Mouse (Mus musculus) 3134 (cell line): ENCODE results near the gene Olfr433.
"Not testable (repeated sequence)": the region's sequence is repeated elsewhere in the genome, so short reads cannot be mapped to it uniquely, and the experiment has no call there.

Source experiments
- DNase-seq: peaks from one replicate; pipeline ENCODE4 v3.0.0-alpha.2; 2011; ENCODE audit warnings: low spot score; ENCODE audit not compliant: insufficient read length; ENCODE audit errors: extremely low read depth

The Olfr433 gene

DNA sequence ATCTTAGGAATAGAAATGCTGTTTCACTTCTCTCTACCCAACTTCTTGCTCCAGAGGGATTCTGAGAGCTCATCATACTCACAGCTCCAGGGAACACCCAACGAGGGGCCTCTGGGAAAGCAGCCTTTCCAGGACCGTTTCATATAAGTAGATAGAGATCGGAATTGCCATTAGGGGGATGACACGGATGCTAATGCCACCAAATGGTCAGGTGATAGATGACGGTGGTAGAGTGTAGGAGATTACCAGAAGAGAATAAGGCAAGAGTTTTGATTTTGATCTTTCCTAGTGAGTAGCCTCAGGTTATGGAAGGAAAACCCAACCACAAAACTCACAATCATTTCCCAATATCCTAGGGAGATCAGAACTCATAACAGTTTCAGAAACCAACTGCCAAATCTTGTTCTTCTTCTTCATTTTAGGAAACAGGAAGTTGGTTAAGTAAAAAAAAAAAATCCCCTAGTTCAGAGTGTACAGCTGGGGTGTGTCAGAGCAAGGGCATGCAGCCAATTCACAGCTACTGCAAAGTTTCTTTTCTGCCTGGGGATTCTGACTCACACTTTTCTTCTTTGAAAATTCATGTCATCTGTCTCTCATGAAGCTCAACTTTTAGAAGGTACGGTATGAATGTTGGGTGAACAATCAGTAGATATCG is at the start of gene Olfr433:
TSS of gene Olfr433 (plus strand) at position 183 of the 655 bp plus-strand sequence.
- peak; percentile 16 for DNase-seq

DNA sequence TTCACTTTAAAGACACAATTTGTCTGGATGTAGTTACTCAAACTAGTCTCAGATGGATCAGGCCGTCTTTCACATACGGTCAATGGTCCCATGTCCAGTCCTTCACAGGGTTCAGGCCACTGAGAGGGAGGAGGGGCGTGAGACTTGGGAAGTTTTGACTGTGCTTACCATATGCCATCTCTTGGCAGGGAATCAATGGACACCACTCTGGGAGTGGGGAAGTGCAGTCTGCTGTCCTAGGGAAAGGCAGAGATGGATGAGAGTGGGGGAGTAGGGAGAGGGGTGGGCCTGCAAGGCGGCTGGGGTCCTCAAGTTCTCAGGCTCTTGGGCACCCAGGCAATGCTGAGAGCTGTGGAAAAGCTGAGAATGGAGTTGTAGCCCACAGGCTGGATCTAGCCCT is 45.5 kb upstream of the Olfr433 start:
- DNase-seq = no peak

DNA sequence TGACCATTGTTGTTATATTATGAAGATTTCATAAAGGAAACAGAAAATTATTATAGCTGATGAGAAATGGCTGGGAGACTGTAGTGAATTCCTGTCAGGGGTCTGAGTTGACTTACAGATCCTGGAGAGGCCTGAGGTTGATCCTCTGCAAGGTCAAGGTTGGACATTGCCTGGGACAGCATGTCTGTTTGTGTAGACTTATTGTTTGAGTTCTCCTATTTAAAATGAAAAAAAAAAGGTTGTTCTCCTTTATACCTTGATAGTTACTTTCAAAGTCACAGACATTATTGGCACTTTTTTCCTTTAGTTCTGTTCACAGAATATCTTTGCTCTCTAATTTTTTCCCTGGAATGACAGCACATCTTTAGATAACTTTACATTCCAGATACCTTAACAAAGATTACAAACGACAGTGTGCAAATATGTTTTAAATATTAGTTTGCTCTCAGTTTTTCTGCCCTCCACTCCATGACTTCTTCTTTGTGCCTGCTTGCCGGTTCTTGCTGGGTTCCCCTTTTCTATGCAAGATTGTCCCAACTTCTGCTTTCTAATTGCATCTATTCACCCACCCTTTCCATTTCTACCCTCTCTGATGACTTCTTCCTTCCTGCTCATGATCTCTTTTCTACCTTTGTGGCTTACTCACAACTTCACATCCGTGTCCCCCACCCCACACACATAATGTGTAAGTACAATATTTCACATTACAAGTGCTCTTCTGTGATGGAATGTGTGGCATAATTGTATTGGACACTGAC is 36.0 kb upstream of the Olfr433 start:
- not testable (repeated sequence) for DNase-seq

DNA sequence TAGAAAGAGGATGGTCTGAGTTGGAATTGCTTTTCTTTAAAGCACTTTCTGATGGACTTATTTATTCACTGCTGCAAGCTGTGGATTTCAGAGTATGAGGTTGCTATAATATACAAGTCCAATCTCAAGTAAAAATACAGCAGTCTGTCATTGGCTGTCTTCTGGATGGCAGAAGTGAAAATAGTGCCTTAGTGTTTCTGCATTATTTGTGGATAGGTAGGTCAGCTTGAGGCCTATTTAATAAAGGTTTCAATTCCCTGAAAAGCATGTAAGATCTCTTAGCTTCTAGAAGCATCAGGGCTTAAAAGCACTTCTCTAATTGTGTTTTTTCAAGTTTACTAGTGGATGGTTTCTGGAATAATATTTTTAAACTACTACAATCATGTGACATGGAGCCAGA is 33.5 kb upstream of the Olfr433 start:
- not testable (repeated sequence) for DNase-seq

DNA sequence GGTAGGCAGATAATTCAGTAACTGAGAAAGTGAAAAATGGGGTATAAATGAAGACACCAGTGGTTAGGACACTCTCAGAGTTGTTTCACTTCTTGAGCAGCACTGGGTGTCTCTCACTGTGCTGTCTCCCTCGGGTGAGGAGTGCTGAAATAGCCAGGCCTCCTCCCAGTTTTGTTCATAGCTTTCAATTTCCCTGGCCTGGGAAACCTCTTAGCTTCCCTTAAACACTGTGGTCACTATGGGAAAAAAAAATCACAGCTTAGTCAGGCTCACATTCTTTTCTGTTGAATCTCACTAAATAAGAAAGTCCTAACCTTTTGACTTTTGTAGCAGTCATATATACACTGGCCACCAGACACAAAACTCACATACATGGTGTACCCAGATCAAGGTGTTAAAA is 8.8 kb upstream of the Olfr433 start, which contains the start of gene Ifi205:
TSS of gene Ifi205 (minus strand) at position 113 of the 400 bp plus-strand sequence.
- DNase-seq = peak; percentile 73

DNA sequence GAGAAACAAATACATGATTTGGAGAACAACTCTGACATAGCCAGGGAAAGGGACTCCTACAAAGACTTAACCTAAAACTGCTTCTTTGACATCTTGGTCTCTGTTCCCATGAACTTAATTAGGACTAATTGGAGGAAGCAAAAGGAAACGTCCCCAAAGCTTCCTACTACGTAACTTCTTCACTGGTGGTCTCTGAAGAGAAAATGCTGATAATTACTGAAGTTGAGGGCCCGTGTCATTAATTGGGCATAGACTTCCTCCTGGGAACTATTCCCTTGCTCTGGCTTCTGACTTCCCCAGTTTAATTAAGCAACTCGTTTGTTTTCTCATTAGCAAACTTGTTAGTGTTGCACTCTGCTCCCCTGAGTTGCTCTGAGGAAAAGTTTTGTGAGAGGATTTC is 4.7 kb upstream of the Olfr433 start:
- DNase-seq = no peak

DNA sequence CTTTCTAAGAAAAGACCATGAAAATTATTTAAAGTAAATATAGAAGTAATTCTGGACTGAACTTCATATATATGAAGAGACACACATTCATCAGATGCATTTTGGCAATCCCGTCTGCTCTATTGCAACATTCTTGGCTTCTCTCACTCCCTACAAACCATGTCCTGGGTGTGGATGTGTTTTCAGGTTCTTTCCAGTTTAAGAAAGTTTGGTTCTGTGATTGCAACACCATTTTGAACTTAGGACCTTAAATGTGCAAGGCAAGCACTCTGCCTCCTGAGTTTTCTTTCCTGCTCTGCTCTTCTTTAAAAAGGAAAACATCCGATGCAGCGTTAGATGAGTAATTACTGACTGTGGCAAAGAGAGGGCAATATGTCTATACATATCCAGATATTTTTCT is 2.0 kb upstream of the Olfr433 start:
- DNase-seq = no peak

DNA sequence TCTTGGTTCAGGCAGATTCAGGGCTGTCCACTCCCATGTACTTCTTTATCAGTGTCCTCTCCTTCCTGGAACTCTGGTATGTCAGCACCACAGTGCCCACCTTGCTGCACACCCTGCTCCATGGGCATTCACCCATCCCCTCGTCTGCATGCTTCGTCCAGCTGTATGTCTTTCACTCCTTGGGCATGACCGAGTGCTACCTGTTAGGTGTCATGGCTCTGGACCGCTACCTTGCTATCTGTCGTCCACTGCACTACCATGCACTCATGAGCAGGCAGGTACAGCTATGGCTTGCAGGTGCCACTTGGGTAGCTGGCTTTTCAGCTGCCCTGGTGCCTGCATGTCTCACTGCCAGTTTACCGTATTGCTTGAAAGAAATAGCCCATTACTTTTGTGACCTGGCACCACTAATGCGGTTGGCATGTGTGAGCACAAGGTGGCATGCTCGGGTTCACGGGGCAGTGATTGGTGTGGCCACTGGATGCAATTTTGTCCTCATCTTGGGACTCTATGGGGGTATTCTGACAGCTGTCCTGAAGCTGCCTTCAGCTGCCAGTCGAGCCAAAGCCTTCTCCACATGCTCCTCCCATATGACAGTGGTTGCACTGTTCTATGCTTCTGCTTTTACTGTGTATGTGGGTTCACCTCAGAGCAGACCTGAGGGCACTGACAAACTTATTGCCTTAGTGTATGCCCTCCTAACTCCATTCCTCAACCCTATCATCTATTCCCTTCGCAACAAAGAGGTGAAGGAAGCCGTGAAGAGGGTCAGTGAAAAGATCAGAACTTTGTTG is 1.8 kb downstream of the Olfr433 start:
- not testable (repeated sequence) for DNase-seq

DNA sequence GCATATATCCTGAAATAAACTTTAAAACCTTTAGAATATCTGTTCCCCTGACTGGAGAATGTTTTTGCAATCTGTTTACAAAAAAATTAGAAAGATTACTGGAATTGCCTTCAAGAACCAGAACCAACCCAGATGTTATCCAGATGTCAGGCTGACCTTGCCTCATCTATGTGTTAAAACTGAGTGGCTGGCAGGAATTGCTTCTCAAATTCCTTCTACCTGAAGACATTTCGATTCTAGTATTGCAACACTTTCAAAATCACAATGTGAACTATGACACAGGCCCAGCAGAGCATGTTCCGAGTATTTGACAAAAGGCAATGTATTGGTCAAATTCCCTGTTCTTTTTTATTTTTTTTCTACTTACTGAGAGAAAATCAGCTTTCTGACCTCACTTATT is 3.9 kb downstream of the Olfr433 start:
- DNase-seq = no peak

DNA sequence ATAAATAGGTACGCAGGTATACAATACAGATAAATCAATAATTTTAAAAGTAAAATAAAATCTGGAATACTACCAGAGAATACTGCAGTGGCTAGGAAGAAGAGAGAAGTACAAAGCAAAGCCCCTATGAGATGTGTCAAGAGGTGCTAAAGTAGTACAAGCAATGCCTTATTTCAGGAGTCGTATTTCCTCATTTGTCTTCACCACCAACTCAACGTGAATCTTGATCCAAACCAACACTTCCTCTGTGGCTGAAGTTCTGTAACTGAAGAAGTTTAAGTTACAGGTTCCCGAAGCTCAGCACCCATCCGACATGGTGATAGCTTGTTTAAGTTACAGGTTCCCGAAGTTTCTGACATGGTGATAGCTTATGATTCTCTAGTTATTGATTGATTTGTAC is 7.7 kb downstream of the Olfr433 start:
- DNase-seq = not testable (repeated sequence)

DNA sequence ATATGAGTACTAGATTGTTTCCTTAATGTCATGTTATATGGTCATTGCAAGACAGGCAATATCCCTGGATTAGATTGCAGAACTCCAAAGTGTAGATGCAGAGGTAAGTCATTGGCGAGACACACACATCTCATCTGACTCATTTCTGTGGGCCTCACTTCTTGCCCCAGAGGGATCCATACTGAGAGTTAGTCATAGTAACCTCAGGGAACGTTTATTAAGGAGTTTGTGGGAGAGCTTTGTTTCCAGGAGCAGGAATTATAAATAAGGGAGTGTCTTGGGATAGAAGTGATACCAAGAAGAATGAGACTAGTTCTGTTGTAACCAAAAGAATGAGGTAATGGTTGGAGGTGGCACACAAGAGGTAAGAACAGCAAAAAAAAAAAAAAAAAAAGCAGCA is 8.4 kb downstream of the Olfr433 start, which contains the start of gene Olfr432:
TSS of gene Olfr432 (plus strand) at position 313 of the 400 bp plus-strand sequence.
- DNase-seq = no peak

DNA sequence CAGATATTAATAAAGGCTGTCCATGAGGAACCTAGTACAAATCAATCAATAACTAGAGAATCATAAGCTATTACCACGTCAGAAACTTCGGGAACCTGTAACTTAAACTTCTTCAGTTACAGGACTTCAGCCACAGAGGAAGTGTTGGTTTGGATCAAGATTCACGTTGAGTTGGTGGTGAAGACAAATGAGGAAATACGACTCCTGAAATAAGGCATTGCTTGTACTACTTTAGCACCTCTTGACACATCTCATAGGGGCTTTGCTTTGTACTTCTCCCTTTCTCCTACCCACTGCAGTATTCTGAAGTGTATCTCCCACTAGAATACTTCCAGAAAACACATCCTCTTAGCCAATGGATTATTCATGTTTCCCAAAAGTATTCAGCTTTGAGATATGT is 8.9 kb downstream of the Olfr433 start:
- not testable (repeated sequence) for DNase-seq

DNA sequence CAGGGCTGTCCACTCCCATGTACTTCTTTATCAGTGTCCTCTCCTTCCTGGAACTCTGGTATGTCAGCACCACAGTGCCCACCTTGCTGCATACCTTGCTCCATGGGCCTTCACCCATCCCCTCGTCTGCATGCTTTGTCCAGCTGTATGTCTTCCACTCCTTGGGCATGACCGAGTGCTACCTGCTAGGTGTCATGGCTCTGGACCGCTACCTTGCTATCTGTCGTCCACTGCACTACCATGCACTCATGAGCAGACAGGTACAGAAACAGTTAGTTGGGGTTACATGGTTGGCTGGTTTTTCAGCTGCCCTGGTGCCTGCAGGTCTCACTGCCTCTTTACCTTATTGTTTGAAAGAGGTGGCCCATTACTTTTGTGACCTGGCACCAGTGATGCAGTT is 10.0 kb downstream of the Olfr433 start:
- no peak for DNase-seq

DNA sequence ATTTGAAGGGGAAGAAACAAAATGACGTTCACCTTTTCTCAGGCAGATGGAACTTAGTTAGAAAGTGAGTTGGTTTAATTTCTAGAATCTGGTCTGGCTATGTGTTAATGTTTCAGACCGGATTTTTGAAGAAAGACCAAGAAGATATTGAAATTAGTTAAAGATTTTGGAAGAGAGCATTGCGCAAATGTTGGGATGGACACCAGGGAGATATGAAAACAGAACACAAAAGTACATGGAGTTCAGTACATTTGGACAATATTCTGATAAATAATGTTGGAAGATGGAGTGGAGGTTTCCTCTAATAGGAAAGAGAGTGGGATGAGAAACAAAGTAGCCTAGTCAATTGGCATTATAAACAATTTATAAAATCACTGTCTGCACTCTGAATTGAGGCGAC is 11.0 kb downstream of the Olfr433 start:
- DNase-seq = no peak

DNA sequence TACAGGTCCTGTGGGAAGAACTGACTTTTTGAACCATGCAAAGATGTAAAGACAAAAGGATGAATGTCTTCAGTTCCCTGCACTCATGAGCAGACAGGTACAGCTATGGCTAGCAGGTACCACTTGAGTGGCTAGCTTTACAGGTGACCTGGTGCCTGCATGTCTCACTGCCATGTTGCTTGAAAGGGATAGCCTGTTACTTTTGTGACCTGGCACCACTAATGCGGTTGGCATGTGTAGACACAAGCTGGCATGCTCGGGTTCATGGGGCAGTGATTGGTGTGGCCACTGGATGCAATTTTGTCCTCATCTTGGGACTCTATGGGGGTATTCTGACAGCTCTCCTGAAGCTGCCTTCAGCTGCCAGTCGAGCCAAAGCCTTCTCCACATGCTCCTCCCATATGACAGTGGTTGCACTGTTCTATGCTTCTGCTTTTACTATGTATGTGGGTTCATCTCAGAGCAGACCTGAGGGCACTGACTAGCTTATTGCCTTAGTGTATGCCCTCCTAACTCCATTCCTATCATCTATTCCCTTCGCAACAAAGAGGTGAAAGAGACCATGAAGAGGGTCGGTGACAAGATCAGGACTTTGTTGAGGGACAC is 11.5 kb downstream of the Olfr433 start:
- DNase-seq = no peak

DNA sequence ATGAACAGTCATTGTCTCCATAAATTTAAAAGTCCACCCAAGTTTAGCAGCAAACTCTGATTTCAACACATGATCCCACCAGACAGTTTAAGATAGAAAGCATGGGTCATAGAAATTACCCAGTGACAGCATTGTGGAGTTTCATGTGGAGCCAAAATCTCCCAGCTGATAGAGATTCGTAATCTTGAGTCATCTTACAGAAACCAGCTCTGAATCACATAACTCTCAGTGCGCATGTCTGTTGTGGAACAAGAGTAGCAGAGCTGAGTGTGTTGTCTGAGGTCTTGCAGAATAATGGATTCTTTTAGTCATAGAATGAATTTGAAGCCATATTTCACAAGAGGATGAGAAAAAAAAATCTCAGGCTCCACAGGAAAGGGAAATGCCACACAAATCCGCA is 12.5 kb downstream of the Olfr433 start:
- no peak for DNase-seq

DNA sequence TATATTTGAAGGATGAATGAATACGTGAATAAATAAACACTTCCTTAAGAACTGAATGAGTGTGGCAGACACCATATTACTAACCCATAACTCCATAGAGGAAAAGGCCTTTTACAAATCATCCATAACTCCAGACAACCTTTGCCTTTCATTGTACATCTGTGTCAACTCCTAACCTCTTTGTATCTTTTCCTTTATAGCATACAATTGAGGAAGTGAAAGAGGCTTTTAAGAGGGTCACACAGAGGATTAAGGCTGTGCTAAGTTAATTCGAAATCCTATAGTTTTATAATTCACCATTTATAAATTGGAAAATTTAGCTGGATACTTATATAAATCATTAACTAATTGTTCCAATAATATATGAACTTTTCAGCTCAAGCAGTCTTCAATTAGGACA is 14.7 kb downstream of the Olfr433 start:
- DNase-seq = no peak

DNA sequence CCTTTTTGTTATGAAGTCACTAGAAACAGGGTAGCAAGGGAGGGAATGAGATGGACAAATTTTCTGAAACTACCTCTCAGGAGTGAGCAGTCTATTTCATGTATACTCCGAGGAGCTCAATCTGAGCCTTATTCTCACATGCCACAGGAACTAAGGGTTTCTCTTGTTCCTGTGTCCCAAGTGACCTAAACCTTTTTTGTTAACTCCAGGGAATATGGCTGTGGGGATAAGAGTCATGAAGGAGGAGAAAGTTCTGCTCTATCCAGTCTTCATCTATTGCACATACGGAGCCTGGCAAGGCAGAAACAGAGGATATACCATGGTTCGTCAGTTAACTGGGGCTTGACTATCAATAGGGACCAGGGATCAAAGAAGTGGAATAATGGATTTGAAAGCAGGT is 25.8 kb downstream of the Olfr433 start, which contains the start of gene Olfr430:
TSS of gene Olfr430 (plus strand) at position 301 of the 400 bp plus-strand sequence.
- no peak for DNase-seq

DNA sequence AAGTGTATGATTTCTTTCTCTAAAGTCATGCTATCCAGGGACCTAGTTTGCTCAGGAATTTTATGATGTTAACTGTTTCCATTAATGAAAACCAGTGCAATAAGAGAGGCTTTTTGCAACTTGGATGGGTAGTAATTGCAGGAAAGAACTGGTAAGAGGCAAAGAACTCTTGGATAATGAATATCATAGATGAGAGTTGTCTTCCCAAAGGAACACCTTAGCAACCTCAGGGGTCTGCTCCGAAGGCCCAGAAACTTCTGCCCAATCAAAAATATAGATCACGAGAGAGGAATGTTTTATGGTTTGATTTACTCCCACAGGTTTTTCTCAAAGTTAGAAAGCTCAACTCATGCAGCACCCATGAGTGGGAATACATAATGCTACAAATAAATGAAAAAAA is 43.5 kb downstream of the Olfr433 start, which contains the start of gene Olfr429:
TSS of gene Olfr429 (plus strand) at position 301 of the 400 bp plus-strand sequence.
- no peak for DNase-seq
